Mouse (Mus musculus) neutrophil, adult 5-6 weeks (primary cell): ENCODE data around the gene Sart3. TPM values are rescaled to one million over a fixed set of nuclear protein-coding genes. Genes with fewer than 3 reads are reported as not detected.
"Not testable (repeated sequence)": the region's sequence is repeated elsewhere in the genome, so short reads cannot be mapped to it uniquely, and the experiment has no call there.

Experiments
- ATAC-seq: fragments of 151-379, 151-347 bp; 2 replicates; pipeline ENCODE4 v1.8.0; 2017; ENCODE audit warnings: mild to moderate bottlenecking, moderate TSS enrichment; ENCODE audit not compliant: insufficient number of reproducible peaks, poor library complexity, low FRiP score, severe bottlenecking; ENCODE audit errors: extremely low read depth
- total RNA-seq: library from RNA; stranded (forward); fragments of 200-1000 nt; gene quantifications from 2 replicates; pipeline ENCODE4 v1.2.3, GENCODE M21; 2017

Gene Sart3
- total RNA-seq, 1 experiment from 2014 or later = 50.5 TPM

DNA sequence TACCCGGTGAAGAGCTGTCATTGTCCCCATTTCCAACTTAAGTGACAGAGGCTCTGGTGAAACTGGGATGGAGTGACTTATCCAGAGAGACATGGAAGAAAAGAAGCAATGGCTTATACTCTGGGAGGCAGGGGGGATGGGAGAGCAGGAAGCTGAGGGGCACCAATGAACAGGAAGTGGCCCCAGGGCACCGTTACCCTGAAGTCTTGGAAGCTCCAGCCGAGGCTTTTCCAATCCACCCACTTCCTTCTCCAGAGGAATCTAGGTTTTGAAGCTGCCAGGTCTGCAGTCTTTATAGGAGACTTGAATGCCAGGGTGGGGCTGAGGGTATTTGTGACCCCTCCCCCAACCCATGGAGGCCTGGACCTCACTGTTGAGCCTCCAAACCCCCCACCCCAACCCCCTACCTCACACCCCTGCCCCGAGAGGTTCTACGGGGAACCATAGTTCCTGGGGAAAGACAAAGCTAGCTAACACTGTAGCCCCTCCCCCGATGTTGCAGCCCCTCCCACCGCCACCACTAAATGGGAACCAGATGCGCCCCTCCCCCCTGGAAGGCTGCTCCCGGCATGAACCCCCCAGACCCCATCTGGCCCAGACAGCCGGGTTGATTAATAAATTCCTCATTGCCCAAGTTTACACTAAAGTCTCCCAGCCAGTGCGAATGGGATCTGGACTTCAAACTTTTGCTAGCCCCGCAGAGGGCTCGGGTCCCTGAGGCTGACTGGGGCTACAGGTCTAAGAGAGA lies 24.3 kb upstream of the Sart3 start:
- no peak for ATAC-seq

DNA sequence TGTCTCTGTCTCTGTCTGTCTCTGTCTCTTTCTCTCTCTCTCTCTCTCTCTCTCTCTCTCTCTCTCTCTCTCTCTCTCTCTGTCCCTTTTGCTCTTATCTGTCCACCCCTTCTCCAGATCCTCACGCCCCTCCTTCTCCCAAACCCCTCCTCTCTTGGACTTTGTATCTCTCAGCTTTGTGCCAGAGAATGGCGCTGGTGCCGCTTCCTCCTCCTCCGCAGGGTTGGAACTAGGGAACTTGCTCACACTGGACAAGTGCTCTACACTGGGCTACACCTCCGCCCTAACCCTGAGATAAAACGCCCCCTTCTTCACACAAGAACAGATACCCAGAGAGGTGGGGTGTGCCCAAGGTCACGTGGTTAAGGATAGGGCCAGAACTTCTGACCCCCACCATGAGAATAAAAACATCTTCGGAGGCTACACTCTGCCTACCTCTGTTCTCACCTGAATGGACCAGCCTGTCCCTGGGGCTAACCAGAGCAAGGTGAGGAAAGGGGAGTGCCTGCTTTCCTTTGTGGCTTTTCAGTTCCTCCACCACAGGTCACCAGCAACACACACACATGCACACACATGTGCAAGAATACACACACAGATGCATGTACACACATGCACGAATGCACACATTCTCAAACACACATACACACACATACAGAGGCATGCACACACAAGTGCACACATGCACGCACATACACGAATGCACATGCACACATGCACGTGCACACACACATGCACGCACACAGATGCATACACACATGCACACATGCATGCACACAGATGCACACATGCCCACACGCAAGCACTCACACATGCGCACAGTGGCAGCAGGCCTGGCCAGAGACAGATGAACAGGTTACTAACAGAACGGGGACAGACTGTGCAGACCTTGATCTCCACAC lies 19.1 kb upstream of the Sart3 start:
- no peak for ATAC-seq

DNA sequence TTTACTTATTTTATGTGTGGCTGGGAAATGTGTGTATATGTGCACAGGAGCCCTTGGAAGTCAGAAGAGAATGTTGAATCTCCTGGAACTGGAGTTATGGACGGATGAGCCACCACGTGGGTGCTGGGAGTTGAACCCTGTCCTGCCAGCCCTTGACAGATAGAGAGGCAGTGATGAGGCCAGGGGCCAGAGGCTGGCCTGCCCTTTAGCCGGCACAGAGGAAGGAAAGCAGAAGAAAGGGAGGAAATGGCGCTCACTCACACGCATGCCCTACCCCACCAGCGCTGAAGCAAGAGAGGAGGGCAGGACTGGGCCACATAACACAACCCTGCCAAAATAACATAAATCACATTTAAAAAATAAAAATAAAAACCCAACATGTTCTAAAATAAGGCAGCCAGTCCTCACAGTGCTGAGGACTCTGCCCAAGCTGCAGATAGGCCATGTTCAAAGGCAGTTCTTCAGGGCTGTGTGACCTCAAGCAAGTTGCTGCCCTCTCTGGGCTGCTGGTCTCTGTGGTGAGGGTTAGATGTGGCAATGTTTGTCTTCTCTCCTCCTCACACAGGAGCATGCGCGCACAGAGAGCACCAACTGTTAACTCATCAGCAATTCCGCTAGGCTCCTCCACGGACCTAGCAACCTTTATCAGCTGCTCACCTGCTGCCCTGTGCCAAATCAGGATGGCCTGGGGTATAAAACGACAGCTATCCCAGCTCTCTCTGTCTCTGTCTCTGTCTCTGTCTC lies 18.3 kb upstream of the Sart3 start:
- no peak for ATAC-seq

DNA sequence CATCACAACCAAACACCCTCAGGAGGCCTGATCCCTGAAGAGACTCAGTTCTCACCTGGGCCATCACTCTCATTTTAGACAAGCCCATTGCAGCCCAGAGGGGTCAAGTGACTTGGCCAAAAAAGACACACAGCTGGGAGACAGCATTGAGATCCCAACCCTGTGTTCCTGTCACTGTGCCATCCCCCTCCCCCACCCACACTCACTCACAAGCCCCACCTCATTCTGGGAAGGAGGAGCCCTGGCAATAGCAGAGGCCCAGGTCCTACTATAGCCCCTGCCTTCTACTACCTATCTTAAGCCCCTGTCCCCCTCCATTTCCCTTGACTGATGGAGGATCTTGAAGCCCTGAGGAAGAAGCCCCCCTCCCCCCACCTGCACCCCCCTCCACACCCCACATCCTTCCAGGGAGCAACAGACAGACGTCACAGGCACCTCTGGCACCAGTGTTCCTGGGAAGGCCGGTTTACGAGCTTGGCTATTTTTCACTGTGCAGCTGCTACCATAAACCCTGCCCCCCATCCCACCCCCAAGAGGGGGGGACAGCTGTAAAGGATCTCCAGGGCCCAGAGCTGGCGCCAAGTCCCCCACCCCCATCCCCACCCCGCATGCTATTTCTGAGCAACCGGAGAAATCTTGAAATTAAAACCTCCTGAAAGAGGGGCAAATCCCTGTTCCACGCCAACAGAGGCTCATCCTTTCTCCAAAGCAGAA lies 16.9 kb upstream of the Sart3 start:
- no peak for ATAC-seq

DNA sequence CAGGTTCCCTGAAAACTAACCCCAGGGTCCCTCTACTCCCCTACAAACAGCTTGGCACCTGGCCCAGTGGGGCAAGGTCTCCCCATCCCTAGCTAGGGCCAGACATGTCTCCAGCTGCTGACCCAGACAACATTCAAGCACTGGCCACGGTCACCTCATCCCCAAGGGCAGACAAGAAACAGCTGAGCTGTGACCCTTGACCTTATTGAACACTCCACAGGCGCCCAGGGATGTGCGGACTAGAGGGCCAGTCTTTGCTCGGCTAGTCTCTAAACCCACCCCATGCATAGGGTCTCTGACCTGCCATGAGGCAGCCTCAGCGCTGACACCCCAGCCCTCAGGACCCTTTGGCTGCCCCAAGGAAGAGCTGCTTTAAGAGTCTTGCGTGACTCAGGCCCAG lies 16.3 kb upstream of the Sart3 start:
- ATAC-seq = no peak

DNA sequence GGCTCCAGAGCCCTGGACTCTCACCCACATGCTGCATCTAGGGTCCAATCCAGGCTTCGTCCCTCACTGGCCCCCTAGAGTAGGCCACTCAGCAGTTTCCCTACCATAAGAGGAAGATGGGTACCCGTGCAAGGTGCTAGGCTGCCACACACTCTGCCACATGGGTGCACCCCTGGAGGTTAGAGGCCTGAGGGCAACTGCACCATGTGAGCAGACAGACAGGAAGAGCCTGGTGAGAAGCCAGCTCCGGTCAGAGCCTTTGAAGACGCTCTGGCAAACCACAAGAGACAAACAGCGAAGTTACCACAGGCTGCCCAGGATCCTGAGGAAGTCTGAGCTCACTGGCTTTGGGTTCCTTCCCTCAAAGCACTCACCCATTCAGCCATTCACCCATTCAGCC lies 14.7 kb upstream of the Sart3 start:
- peak; percentile 31; the same call in 1 of the 2 replicates for ATAC-seq

DNA sequence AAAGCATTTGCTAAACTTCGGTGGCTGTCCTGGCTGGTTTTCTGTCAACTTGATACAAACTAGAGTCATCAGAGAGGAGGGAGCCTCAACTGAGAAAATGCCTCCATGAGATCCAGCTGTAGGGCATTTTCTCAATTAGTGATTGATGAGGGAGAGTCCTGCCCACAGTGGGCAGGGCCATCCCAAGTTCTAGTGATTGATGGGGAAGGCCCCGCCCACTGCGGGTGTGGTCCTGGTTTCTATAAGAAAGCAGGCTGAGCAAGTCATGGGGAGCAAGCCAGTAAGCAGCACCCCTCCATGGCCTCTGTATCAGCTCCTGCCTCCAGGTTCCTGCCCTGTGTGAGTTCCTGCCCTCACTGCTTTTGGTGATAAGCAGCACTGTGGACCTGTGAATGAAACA lies 11.8 kb upstream of the Sart3 start:
- ATAC-seq = not testable (repeated sequence)

DNA sequence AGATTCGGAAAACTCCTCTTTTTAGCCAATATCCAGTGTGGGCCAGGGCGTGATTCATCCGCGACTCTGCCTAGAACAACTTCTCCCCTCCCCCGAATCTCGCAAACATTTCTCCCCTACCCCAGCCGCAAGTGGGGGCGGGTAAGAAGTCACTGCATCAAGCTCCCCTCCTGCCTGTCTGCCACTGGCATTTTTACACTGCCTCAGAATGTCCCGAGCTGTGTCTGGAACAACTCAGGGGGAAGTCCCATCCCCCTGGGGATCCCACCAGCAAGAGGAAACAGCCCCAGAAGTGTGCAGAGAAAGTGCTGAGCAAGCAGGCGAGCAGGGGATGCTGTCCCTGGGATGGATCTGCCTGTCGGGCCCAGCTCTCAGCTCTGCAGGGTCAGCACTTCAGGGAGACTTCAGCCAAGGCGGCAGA lies 11.3 kb upstream of the Sart3 start:
- ATAC-seq = no peak

DNA sequence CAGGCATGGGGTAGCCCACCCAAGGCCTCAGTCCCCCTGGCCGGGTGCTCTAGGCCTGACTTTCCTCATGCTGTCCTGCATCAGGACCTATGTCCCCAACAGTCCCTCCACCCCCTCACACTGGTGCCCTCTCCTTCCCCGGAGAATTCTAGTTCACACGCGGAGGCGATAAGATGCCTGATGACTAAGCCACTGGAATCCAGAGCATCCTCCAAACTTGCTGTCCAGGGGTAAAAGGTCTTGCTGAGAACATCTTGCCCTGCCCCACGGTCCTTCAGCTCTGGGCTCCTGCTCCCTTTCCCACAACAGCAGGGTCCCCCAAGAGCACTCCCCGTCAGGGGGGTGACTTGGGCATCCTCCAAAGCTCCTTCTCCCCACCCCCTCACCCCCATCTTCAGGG lies 10.3 kb upstream of the Sart3 start:
- no peak for ATAC-seq

DNA sequence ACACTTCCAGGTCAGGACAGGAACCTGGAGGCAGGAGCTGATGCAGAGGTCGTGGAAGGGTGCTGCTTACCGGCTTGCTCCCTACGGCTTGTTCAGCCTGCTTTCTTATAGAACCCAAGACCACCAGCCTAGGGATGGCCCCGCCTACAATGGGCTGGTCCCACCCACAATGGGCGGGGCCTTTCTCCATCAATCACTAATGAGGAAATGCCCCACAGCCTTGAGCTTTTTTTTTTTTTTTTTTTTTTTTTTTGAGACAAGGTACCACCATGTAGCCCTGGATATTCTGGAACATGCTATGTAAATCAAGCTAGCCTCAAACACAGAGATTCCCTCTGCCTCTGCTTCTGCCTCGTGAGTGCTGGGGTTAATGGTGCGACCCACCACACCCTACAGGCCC lies 9.6 kb upstream of the Sart3 start:
- ATAC-seq = no peak

DNA sequence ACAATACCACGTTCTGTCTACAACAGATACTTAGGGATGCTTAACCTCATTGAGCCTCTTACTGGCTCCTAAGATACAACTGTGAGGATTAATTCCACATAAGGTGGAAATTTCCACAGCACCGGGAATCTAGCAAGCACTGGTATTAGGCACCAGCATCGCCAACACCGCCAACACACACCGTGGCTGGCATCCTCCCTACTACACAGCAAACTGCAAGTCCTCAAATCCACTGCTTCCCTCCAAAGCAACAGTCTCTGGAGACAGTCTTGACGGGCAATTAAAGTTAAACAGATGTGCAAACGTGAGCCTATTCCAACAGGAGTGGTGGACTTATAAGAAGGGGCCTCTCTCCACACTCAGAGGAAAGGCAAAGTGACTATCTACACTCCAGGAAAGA lies 8.9 kb upstream of the Sart3 start:
- no peak for ATAC-seq

DNA sequence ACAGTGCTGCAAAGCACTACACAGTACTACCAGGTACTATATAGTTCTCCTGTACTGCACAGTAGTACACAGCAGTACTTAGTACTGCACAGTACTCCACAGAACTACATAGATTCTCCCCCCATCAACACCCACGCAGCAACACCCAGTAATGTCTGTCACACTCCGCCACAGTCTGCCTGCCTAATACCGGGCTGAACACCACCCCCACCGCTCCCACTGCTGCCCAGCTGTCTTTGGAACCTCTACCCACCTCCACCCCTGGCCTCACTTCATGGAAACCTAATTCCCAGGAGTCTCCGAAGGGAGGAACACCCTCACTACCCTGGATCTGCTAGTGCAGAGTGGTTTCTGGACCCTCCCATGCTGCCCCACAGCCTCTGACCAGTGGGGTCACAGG lies 8.5 kb upstream of the Sart3 start:
- no peak for ATAC-seq

DNA sequence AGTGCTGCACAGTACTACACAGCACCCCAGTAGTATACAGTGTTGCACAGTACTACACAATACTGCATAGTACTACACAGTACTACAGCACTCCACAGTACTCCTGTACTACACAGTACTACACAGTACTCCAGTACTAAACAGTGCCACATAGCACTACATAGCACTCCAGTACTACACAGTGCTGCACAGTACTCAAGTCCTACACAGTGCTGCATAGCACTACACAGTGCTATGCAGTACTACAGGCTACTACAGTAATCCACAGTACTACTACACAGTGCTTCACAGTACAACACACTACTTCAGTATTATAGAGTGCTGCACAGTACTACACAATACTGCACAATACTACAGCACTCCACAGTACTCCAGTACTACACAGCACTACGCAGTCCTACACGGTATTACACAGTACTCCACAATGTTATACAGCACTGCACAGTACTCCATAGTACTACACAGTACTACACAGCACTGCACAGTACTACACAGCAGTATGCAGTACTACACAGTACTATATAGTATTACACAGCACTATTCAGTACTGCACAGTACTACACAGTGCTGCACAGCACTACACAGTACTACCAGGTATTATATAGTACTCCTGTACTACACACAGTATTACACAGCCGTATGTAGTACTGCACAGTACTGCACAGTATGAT lies 7.9 kb upstream of the Sart3 start:
- ATAC-seq = no peak

DNA sequence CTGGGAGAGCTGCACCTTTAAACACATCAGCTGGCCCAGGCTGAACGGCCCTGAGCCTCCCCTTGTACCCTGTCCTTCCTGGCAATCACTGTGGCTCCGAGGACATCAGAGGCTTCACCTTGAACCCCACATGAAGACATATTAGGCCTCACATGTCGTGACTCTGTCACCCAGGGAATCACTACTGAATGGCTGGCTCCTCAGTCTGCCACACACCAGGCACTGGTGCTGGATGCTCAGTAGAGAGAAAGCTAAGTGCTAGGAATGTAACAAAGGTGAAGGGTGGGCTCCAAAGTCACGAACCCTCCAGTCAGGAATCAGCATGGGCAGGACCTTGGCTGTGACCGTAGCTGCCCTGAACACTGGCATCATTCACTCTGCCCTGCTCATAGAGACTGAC lies 7.3 kb upstream of the Sart3 start:
- no peak for ATAC-seq

DNA sequence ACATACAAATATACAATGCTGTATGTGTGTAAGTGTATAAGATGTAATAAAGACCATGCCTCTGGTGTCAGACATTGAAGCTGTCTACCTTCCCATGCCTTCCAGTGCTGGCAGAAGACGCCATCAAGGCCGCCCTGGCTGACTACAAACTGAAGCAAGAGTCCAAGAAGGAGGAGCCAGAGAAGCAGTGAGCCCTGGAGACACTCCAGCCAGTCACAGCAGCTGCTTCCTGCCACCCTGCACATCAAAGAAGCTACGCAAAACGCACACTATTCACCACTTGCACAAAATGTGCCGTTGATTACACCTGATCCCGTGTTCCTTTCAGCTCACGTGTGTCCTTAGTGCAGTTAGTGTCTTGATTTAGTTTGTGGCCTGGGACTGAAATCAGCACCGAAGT lies 5.4 kb upstream of the Sart3 start:
- ATAC-seq = not testable (repeated sequence)

DNA sequence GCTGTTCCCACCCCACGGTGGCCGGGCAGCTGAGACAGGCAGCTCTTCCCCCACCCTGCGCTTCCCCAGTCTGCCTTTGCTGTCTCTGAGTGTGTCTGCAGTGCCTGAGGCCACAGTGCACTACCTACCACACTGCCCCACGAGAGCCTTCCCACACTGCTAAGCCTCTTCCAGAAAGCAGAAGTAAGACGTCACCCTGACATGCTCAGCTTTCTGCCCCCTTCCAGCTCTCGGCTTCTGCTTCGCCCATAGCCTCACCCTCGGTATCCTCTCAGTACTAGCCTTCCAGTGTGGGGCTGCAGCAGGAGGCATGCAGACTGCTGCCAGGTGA lies 4.6 kb upstream of the Sart3 start:
- peak; percentile 64 for ATAC-seq

DNA sequence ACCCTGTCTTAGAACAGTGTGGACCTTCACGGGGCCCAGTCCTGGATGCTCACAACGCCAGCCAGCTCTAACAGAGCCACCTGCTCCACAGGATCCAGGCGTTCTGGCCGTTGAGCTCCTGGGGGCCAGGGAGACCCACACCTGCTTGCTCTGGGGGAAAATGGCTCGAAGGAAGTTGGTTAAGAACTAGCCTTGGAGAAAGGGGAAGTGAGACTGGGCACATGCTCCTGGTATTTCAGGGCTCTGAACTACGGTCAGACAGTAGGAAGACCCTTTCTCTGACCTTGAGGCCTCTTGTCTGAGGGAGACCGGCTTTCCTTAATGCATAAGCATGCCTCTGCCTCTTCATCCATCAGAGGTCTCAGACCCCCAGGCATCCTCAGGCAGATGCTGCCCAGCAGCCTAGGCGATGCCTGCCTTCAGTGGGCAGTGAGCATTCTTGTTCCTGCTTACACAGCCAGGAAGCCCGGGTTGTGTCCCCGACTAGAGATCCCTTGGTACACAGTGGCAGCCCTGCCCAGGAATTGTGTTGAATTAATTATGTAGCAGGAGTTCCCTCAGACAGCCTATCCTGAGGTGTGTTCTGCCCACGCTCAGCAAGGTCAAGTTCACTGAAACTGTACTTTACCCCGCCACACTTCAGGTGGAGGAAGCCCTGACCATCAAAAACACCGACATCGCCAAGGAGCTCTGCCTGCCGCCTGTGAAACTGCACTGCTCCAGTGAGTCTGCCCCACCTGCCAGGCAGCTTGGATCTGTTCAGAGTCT lies 4.0 kb upstream of the Sart3 start:
- ATAC-seq = no peak

DNA sequence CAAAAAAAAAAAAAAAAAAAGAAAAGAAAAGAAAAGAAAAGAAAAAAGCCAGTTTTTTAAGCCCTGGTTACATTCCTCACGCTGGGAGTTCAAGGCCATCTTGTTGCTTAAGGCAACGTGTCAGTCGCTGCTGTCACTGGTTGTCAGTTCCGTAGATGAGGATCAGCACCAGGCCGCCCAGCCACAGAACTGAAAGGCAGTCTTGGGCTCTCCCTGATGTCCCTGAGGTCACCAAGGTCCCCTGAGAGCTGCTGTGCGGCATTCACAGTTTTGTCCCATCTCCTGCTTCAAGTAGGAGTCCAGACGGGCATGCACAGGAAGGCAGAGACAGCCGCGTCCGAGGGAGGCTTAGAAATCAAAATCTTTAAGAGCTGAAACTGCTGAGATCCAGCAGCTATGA lies 3.3 kb upstream of the Sart3 start:
- ATAC-seq = no peak
